Comparison of ENCODE assay signal across 9 mouse cellular contexts in the genomic region with DNA sequence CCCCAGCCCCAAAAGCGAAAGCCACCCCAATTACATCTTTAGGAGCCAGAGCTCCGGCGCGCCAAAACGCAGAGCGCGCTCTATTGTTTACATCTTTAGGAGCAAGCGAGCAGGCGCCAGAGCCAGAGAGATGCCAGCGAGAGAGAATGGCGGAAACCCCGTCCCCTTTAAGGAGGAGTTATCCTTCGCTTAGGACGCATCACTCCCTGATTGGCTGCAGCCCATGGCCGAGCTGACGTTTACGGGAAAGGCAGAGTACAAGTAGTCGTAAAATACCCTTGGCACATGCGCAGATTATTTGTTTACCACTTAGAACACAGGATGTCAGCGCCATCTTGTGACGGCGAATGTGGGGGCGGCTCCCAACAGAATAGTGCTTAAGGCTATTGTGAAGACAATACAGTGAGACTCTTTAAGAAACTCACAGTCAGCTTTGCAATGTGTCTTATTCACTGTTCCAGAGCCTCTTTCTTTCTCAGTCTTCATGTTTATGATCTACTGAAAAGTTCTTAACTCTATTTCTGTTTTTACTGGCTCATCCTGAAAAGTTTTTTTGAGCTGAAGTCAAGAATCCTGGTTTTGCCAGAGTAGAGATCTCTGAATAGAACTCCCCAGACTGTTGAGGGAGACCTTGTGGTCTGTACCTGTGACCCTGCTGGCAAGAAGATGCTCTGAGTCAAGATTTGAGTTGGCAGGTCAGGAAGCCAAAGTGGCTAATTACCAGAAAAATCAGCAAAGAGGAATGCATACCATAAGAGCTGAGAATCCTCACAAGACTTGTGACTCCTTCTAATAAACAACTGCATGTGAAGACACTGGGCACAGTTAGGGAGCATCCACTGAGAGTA. TPM values are rescaled to one million over a fixed set of nuclear protein-coding genes. Genes with fewer than 3 reads are reported as not detected.
DNase-seq lines count a peak whose midpoint lies in the region; ATAC-seq and TF ChIP-seq lines count a peak whose summit lies in the region.
"Not testable (repeated sequence)": the region's sequence is repeated elsewhere in the genome, so short reads cannot be mapped to it uniquely, and the experiment has no call there.
"Had no signal": no experiment of that assay in that cellular context is flagged by ENCODE, and none has a peak within 500 bp of the region (broad histone marks: within the 10 kb centered on the region; RNA-seq: fewer than 3 reads in every experiment).

No protein-coding gene starts in this region.

- peak overlapping the region; percentile 16; the same call in 1 of the 2 replicates for H3K4me3 ChIP-seq in embryonic facial prominence, embryonic 10.5 days
- H3K4me3 ChIP-seq in forebrain, embryonic 13.5 days: not testable (repeated sequence)
- H3K4me3 ChIP-seq in heart, embryonic 15.5 days: peak overlapping the region; percentile 24; the same call in 1 of the 2 replicates
- H3K4me3 ChIP-seq in liver, embryonic 14.5 days (ENCODE audit: insufficient read depth in 1 of 2, low read depth in 2 of 2, low read length in 2 of 2): peak overlapping the region in 1 of 2 experiments; percentile 12; a peak in 2 of 4 replicates
- H3K4me3 ChIP-seq in midbrain, embryonic 13.5 days (replicated peaks): peak overlapping the region; percentile 29
- H3K4me3 ChIP-seq in neural tube, embryonic 15.5 days (replicated peaks): peak overlapping the region; percentile 21; the same call in 1 of the 2 replicates

- not testable (repeated sequence) for H3K4me1 ChIP-seq in embryonic facial prominence, embryonic 10.5 days; forebrain, embryonic 13.5 days; heart, embryonic 15.5 days (replicated peaks); liver, embryonic 14.5 days (replicated peaks; ENCODE audit: control insufficient read depth in 2 of 2, insufficient read depth in 2 of 2, low read length in 1 of 2); midbrain, embryonic 13.5 days (replicated peaks); neural tube, embryonic 15.5 days

- not testable (repeated sequence) for TF ChIP-seq CTCF in liver, embryonic 14.5 days (IDR thresholded peaks at IDR 0.05; ENCODE audit: low read depth)

- DNase-seq in CD4-positive helper T cell, adult 2 months (ENCODE audit: low read depth, low spot score): peak; percentile 48
- DNase-seq in embryonic facial prominence, embryonic 10.5 days (ENCODE audit: low spot score); liver, embryonic 14.5 days (ENCODE audit: low read depth in 3 of 3, low spot score in 3 of 3): not testable (repeated sequence)
- peak; percentile 49 for DNase-seq in induced T-regulatory cell, adult 2 months (ENCODE audit: low read depth)

- peak; percentile 80 for ATAC-seq in forebrain, embryonic 13.5 days
- not testable (repeated sequence) for ATAC-seq in heart, embryonic 15.5 days (replicated peaks; ENCODE audit: insufficient number of reproducible peaks, insufficient read depth, low FRiP score, low read depth)
- peak; percentile 51 for ATAC-seq in liver, embryonic 14.5 days (ENCODE audit: insufficient read depth)
- ATAC-seq in midbrain, embryonic 13.5 days: peak; percentile 80
- peak; percentile 56 for ATAC-seq in neural tube, embryonic 15.5 days (ENCODE audit: low FRiP score)

- not testable (repeated sequence) for H3K9ac ChIP-seq in forebrain, embryonic 13.5 days; heart, embryonic 15.5 days; liver, embryonic 14.5 days (replicated peaks); midbrain, embryonic 13.5 days (replicated peaks); neural tube, embryonic 15.5 days (replicated peaks)

- H3K9me3 ChIP-seq in embryonic facial prominence, embryonic 10.5 days; forebrain, embryonic 13.5 days (replicated peaks); heart, embryonic 15.5 days (replicated peaks); liver, embryonic 14.5 days (ENCODE audit: control insufficient read depth, low read length); midbrain, embryonic 13.5 days; neural tube, embryonic 15.5 days (replicated peaks): not testable (repeated sequence)

- not testable (repeated sequence) for TF ChIP-seq EP300 in liver, embryonic 14.5 days (IDR thresholded peaks at IDR 0.05; ENCODE audit: low read depth)

- not testable (repeated sequence) for H3K27me3 ChIP-seq in embryonic facial prominence, embryonic 10.5 days (replicated peaks; ENCODE audit: low read depth, poor library complexity, severe bottlenecking); forebrain, embryonic 13.5 days; heart, embryonic 15.5 days; liver, embryonic 14.5 days (ENCODE audit: control insufficient read depth, insufficient read depth, low read length); midbrain, embryonic 13.5 days; neural tube, embryonic 15.5 days (replicated peaks)

- H3K27ac ChIP-seq in embryonic facial prominence, embryonic 10.5 days (replicated peaks): peak overlapping the region; percentile 35; the same call in 1 of the 2 replicates
- H3K27ac ChIP-seq in forebrain, embryonic 13.5 days; heart, embryonic 15.5 days; liver, embryonic 14.5 days; midbrain, embryonic 13.5 days; neural tube, embryonic 15.5 days (replicated peaks): not testable (repeated sequence)

- not testable (repeated sequence) for H3K36me3 ChIP-seq in embryonic facial prominence, embryonic 10.5 days (replicated peaks); forebrain, embryonic 13.5 days (ENCODE audit: poor library complexity, severe bottlenecking); heart, embryonic 15.5 days; liver, embryonic 14.5 days (replicated peaks; ENCODE audit: control insufficient read depth, insufficient read depth, low read depth); midbrain, embryonic 13.5 days; neural tube, embryonic 15.5 days

- peak overlapping the region; percentile 39 for H3K4me2 ChIP-seq in forebrain, embryonic 13.5 days
- peak overlapping the region; percentile 37 for H3K4me2 ChIP-seq in heart, embryonic 15.5 days
- H3K4me2 ChIP-seq in liver, embryonic 14.5 days (ENCODE audit: low read depth): peak overlapping the region; percentile 26
- not testable (repeated sequence) for H3K4me2 ChIP-seq in midbrain, embryonic 13.5 days (replicated peaks)
- peak overlapping the region; percentile 36; the same call in 1 of the 2 replicates for H3K4me2 ChIP-seq in neural tube, embryonic 15.5 days

- WGBS in embryonic facial prominence, embryonic 10.5 days: 63% methylated on average over 6 of the region's 23 CpGs
- 60% methylated on average over 5 of the region's 23 CpGs for WGBS in forebrain, embryonic 13.5 days
- 49% methylated on average over 5 of the region's 23 CpGs for WGBS in heart, embryonic 15.5 days
- 54% methylated on average over 4 of the region's 23 CpGs for WGBS in liver, embryonic 14.5 days (ENCODE audit: insufficient replicate concordance)
- WGBS in midbrain, embryonic 13.5 days: 55% methylated on average over 6 of the region's 23 CpGs
- 74% methylated on average over 5 of the region's 23 CpGs for WGBS in neural tube, embryonic 15.5 days

RNA-seq across cellular contexts. Expression of gene Prss2, which starts 41.7 kb away (rescaled TPM):
- polyA plus RNA-seq in embryonic facial prominence, embryonic 10.5 days (2016; fragmentation: Nextera tagmentation; extraction: Ambion mirVana): not detected in 2 replicates
- polyA plus RNA-seq in forebrain, embryonic 13.5 days (2015; fragmentation: Nextera tagmentation; extraction: Ambion mirVana): not detected in 2 replicates
- polyA plus RNA-seq in heart, embryonic 15.5 days (2015; fragmentation: Nextera tagmentation; extraction: Ambion mirVana): not detected in 2 replicates
- 0.06 and 0.22 TPM in 2 replicates for polyA plus RNA-seq in liver, embryonic 14.5 days (2012; rRNA removed)
- polyA plus RNA-seq in liver, embryonic 14.5 days (2014; fragmentation: Nextera tagmentation; extraction: Ambion mirVana): 0.29 TPM in 1 of 2 replicates, not detected in the other
- not detected in 2 replicates for polyA plus RNA-seq in midbrain, embryonic 13.5 days (2015; fragmentation: Nextera tagmentation; extraction: Ambion mirVana)
- 1.3 TPM in 1 of 2 replicates, not detected in the other for polyA plus RNA-seq in neural tube, embryonic 15.5 days (2015; fragmentation: Nextera tagmentation; extraction: Ambion mirVana)
- polyA plus RNA-seq: limb, embryonic 10.5 days had no signal

RNA-seq across cellular contexts. Expression of gene Ephb6, which starts 42.0 kb away (rescaled TPM):
- polyA plus RNA-seq in embryonic facial prominence, embryonic 10.5 days (2016; fragmentation: Nextera tagmentation; extraction: Ambion mirVana): 16.8 and 18.3 TPM in 2 replicates
- 19.2 TPM in 2 replicates for polyA plus RNA-seq in forebrain, embryonic 13.5 days (2015; fragmentation: Nextera tagmentation; extraction: Ambion mirVana)
- polyA plus RNA-seq in heart, embryonic 15.5 days (2015; fragmentation: Nextera tagmentation; extraction: Ambion mirVana): 5.2 and 8.5 TPM in 2 replicates
- 0.49 and 0.58 TPM in 2 replicates for polyA plus RNA-seq in liver, embryonic 14.5 days (2012; rRNA removed)
- 0.36 and 1.0 TPM in 2 replicates for polyA plus RNA-seq in liver, embryonic 14.5 days (2014; fragmentation: Nextera tagmentation; extraction: Ambion mirVana)
- polyA plus RNA-seq in midbrain, embryonic 13.5 days (2015; fragmentation: Nextera tagmentation; extraction: Ambion mirVana): 26.6 and 31.2 TPM in 2 replicates
- polyA plus RNA-seq in neural tube, embryonic 15.5 days (2015; fragmentation: Nextera tagmentation; extraction: Ambion mirVana): 38.0 and 46.7 TPM in 2 replicates
